Mouse (Mus musculus) gastrocnemius, postnatal 10 days (tissue): Measurements from ENCODE around the gene Olfr1442. TPM values are rescaled to one million over a fixed set of nuclear protein-coding genes. Genes with fewer than 3 reads are reported as not detected.

ENCODE experiments used
- total RNA-seq, 2 experiments: library from RNA; stranded (reverse); gene quantifications; 2 replicates each; pipeline ENCODE4 v1.2.3; 2021

Gene Olfr1442
- total RNA-seq, 2 experiments from 2014 or later: not detected

Other genes with a start within 250 kb of the Olfr1442 start
- not detected for gene Pfpl, start 242.5 kb upstream of the Olfr1442 start, total RNA-seq
- gene Mpeg1, start 209.7 kb upstream of the Olfr1442 start, total RNA-seq: 1 to 10 TPM; 2.0 to 4.1 TPM
- gene Dtx4, start 169.0 kb upstream of the Olfr1442 start, total RNA-seq: 10 to 100 TPM; 20.3 to 23.2 TPM
- gene Fam111a, start 124.7 kb upstream of the Olfr1442 start, total RNA-seq: 10 to 100 TPM in 1 of 2 experiments, 1 to 10 TPM in 1; 7.3 to 11.2 TPM
- not detected for gene Gm4952, start 70.5 kb upstream of the Olfr1442 start, total RNA-seq
- not detected for gene Glyat, start 37.1 kb upstream of the Olfr1442 start, total RNA-seq
- not detected for gene Olfr1443, start 7.7 kb downstream of the Olfr1442 start, total RNA-seq
- gene Keg1, start 25.3 kb downstream of the Olfr1442 start, total RNA-seq: not detected
- 1 to 10 TPM; 4.4 to 4.6 TPM for gene Cntf, start 95.2 kb downstream of the Olfr1442 start, total RNA-seq
- 10 to 100 TPM; 68.7 to 69.4 TPM for gene Zfp91, start 125.7 kb downstream of the Olfr1442 start, total RNA-seq
- gene Lpxn, start 125.8 kb downstream of the Olfr1442 start, total RNA-seq: 1 to 10 TPM in 1 of 2 experiments, under 1 TPM in 1; 0.85 to 1.1 TPM
- gene Gm5244, start 176.2 kb downstream of the Olfr1442 start, total RNA-seq: not detected
- not detected for gene Olfr1444, start 186.8 kb downstream of the Olfr1442 start, total RNA-seq
- gene Olfr1445, start 213.4 kb downstream of the Olfr1442 start, total RNA-seq: not detected
- gene Olfr1446, start 223.1 kb downstream of the Olfr1442 start, total RNA-seq: not detected
- gene Olfr1447, start 233.3 kb downstream of the Olfr1442 start, total RNA-seq: not detected